In the genomic region with DNA sequence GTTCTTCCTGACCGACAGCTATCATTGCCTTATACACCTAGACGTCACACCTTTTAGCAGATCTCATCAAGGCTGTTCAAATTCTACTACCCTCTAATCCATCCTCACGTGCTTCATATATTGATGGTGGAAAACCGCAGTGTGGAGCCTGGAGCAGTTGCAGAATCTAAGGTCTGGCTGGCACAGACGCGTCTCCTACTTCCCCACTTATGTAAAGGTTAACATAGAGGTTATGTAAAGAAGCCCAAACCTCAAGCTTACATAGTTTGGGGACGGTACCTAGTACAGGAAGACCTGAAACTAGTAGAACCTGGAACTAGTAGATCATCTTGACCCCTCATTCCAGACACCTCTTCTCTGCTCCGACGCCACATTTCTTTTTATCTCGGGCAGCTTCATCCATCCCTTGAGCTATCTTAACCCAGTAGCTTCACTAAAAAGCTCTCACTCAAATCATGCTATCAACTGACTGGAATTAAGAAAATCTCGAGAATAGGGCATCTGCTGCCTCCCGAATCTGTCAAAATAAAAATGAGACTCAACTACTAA, we compare ENCODE assay signal across 7 mouse cellular contexts. TPM values are rescaled to one million over a fixed set of nuclear protein-coding genes. Genes with fewer than 3 reads are reported as not detected.
DNase-seq lines count a peak whose midpoint lies in the region; ATAC-seq lines count a peak whose summit lies in the region.

No protein-coding gene starts in this region.

- peak; percentile 6 for DNase-seq in retina, embryonic 14.5 days (ENCODE audit: low spot score)
- no peak for DNase-seq in retina, postnatal 1 day
- no peak for DNase-seq in embryonic facial prominence, embryonic 10.5 days (ENCODE audit: low spot score)
- peak; percentile 2 for DNase-seq in midbrain, embryonic 14.5 days
- no peak for DNase-seq in right cerebral cortex, postnatal 25 days
- DNase-seq in urinary bladder, postnatal 4 days (ENCODE audit: low spot score in 2 of 2): no peak

- peak overlapping the region; percentile 81 for H3K4me3 ChIP-seq in embryonic facial prominence, embryonic 10.5 days
- peak overlapping the region; percentile 51 for H3K4me3 ChIP-seq in hindbrain, embryonic 15.5 days
- H3K4me3 ChIP-seq in midbrain, embryonic 14.5 days (replicated peaks; ENCODE audit: low read depth, low read length): peak overlapping the region; percentile 47

- WGBS in embryonic facial prominence, embryonic 10.5 days: 14% methylated on average over 12 of the region's 12 CpGs
- 13% methylated on average over 12 of the region's 12 CpGs for WGBS in hindbrain, embryonic 15.5 days
- 10% methylated on average over 12 of the region's 12 CpGs for WGBS in midbrain, embryonic 14.5 days

- peak overlapping the region; percentile 70 for H3K4me2 ChIP-seq in hindbrain, embryonic 15.5 days
- H3K4me2 ChIP-seq in midbrain, embryonic 14.5 days (ENCODE audit: low read length): peak overlapping the region; percentile 79

- peak overlapping the region; percentile 50 for H3K9ac ChIP-seq in hindbrain, embryonic 15.5 days
- peak overlapping the region; percentile 75 for H3K9ac ChIP-seq in midbrain, embryonic 14.5 days (replicated peaks; ENCODE audit: low read length)

- peaks cover 11% of the 10 kb centered on the region for H3K36me3 ChIP-seq in embryonic facial prominence, embryonic 10.5 days (replicated peaks)
- H3K36me3 ChIP-seq in hindbrain, embryonic 15.5 days: no peaks in the 10 kb centered on the region
- 0 out of 2 replicates have a peak, but pooled peaks cover 5% of the 10 kb centered on the region for H3K36me3 ChIP-seq in midbrain, embryonic 14.5 days (ENCODE audit: control insufficient read depth, insufficient read depth, low read length)

- peaks cover 10% of the 10 kb centered on the region for H3K4me1 ChIP-seq in embryonic facial prominence, embryonic 10.5 days
- peaks cover 12% of the 10 kb centered on the region for H3K4me1 ChIP-seq in hindbrain, embryonic 15.5 days (replicated peaks)
- peaks cover 8% of the 10 kb centered on the region; the same call in 1 of the 2 replicates for H3K4me1 ChIP-seq in midbrain, embryonic 14.5 days (ENCODE audit: control insufficient read depth, insufficient read depth, low read length)

- H3K27ac ChIP-seq in embryonic facial prominence, embryonic 10.5 days (replicated peaks): peak overlapping the region; percentile 90
- peak overlapping the region; percentile 93 for H3K27ac ChIP-seq in hindbrain, embryonic 15.5 days (replicated peaks)
- H3K27ac ChIP-seq in midbrain, embryonic 14.5 days (replicated peaks; ENCODE audit: low read depth, low read length): peak overlapping the region; percentile 97

- H3K9me3 ChIP-seq in embryonic facial prominence, embryonic 10.5 days: no peaks in the 10 kb centered on the region
- no peaks in the 10 kb centered on the region for H3K9me3 ChIP-seq in hindbrain, embryonic 15.5 days
- no peaks in the 10 kb centered on the region for H3K9me3 ChIP-seq in midbrain, embryonic 14.5 days (ENCODE audit: control insufficient read depth, low read length)

- H3K27me3 ChIP-seq in embryonic facial prominence, embryonic 10.5 days (replicated peaks; ENCODE audit: low read depth, poor library complexity, severe bottlenecking): no peaks in the 10 kb centered on the region
- H3K27me3 ChIP-seq in hindbrain, embryonic 15.5 days: no peaks in the 10 kb centered on the region
- H3K27me3 ChIP-seq in midbrain, embryonic 14.5 days (ENCODE audit: control insufficient read depth, insufficient read depth, low read length): no peaks in the 10 kb centered on the region

- peak; percentile 40 for ATAC-seq in hindbrain, embryonic 15.5 days (ENCODE audit: low FRiP score, low read depth)
- peak; percentile 22 for ATAC-seq in midbrain, embryonic 14.5 days (ENCODE audit: low FRiP score, low TSS enrichment)

RNA-seq across cellular contexts. Expression of gene Fra10ac1, which starts 0.5 kb away (rescaled TPM):
- polyA plus RNA-seq in embryonic facial prominence, embryonic 10.5 days (2016; fragmentation: Nextera tagmentation; extraction: Ambion mirVana): 44.1 and 44.6 TPM in 2 replicates
- 39.9 and 40.2 TPM in 2 replicates for polyA plus RNA-seq in hindbrain, embryonic 15.5 days (2015; fragmentation: Nextera tagmentation; extraction: Ambion mirVana)
- 40.3 and 41.0 TPM in 2 replicates for polyA plus RNA-seq in midbrain, embryonic 14.5 days (2014; fragmentation: Nextera tagmentation; extraction: Ambion mirVana)

RNA-seq across cellular contexts. Expression of gene Lgi1, which starts 40.9 kb away (rescaled TPM):
- polyA plus RNA-seq in embryonic facial prominence, embryonic 10.5 days (2016; fragmentation: Nextera tagmentation; extraction: Ambion mirVana): 1.2 and 1.4 TPM in 2 replicates
- polyA plus RNA-seq in hindbrain, embryonic 15.5 days (2015; fragmentation: Nextera tagmentation; extraction: Ambion mirVana): 18.8 and 19.5 TPM in 2 replicates
- 15.0 and 15.1 TPM in 2 replicates for polyA plus RNA-seq in midbrain, embryonic 14.5 days (2014; fragmentation: Nextera tagmentation; extraction: Ambion mirVana)

Comparison
In these comparisons a context has a peak if more than half of its experiments do, and no peak if none do; other contexts are left out.
1. DNase-seq: peak in retina, embryonic 14.5 days (single experiment) and midbrain, embryonic 14.5 days (single experiment); none in retina, postnatal 1 day (single experiment), embryonic facial prominence, embryonic 10.5 days (single experiment), right cerebral cortex, postnatal 25 days (single experiment) and urinary bladder, postnatal 4 days (0 of 2).
2. Peak in every context shown above with its lines, with median percentiles within 50 percentile points of each other: H3K27ac ChIP-seq and H3K4me3 ChIP-seq.